Mouse (Mus musculus) CD4-positive helper T cell, adult 2 months (primary cell): ENCODE data around the gene Dcaf5.

Experiments
- DNase-seq: peaks from one replicate; pipeline ENCODE4 v3.0.0-alpha.2; 2012; ENCODE audit warnings: low read depth, missing footprints, low spot score

Gene Dcaf5

DNA sequence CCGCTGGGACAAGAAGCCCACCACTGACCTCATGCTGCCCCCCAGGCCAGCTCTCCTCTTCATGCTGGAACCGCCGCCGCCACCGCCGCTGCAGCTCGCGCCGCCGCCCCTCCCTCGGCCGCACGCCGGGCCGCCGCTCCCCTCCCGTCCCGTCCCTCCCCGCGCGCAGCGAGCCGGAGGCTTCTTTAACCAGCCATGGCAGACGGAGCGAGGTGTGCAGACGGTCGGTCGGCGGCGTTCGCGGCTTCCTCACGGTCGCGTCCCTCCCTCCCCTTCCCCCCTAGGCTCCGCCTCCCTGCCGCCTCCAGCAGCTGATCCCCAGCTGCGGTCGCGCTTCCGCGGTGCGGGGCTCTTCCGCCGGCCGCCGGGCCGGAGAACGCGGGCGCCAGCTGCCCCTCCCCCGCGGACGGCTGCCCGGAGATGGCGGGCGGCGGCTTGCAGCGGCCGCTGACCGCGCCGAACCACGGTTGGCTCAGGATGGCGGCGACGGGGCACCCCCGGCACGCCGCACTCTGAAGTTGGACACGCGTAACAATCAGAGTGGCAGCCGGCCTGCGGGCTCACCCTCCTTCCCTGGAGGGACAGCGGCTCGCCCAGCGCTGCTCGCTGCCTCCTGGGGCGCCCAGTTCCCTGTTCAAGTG, at the start of gene Dcaf5:
TSS of gene Dcaf5 (minus strand) at position 266 of the 641 bp plus-strand sequence.
- DNase-seq = peak; percentile 88

DNA sequence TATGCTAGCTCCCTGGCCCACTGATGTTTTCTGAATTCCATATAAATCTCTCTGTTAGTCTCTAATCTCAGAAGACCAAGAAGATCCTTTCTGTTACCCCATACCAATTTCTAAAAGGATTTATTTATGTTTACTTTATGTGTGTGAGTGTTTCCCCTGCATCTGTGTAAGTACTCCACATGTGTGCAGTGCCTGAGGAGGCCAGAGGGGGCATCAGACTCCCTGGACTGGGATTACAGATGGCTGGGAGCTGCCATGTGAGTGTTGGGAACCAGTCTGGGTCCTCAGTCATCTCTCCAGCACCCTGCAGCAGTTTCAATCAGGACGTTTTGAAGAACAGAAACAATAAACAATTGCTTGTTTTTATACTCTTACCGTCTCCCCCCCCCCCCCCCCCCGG, 47.0 kb upstream of the Dcaf5 start:
- DNase-seq = no peak

DNA sequence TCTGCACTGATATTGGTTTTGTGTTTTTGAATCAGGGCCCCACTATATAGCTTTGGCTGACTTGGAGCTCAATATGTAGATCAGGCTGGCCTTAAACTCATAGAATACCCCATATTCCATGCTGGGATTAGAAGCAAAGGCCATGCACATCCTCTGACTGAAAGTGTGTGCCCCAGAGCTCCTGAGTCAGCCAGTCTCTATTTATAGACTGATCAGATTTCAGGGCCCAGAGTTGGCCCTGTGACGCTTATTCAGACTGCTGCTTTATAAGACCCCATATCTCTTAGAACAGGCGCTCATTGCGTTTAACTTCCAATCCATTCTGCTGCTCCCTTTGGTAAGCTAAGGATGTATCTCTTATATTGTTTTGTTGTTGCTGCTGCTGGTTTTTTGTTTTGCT, 43.6 kb upstream of the Dcaf5 start:
- DNase-seq = no peak

DNA sequence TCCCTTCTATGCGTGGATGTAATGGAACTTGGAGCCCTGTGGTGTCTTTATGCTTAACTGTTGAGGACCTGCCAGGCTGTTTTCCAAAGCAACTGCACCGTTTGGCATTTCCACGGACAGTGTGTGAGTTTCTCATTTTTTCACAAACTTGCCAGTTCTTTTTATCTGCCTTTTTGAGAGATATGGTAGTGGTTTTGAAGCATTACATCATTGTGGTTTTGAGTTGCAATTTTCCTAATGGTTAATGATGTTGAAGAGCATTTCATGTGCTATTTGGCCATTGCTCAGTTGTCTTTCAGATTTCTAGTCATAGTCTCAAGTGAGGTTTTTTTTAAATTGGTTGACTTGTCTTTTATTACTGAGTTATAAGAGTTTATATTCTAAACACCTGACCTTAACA, 37.3 kb upstream of the Dcaf5 start:
- no peak for DNase-seq

DNA sequence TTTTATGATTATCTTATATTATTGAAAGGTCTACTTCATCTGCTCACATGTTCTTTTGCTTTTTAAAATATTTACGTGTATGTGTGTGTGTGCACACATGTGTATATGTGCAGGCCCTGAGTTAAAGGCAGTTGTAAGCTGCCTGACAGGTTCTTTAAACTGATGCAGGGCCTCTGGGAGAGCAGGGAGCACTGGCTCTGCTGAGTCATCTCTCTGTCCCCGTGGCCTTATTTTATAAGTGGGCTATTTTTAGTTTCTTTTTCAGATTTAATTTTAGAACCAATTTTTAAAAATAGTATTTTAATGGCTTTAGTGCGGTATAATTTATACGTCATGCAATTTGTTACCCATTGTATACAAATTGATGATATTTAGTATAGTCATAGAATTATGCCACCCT, 35.5 kb upstream of the Dcaf5 start:
- DNase-seq = no peak

DNA sequence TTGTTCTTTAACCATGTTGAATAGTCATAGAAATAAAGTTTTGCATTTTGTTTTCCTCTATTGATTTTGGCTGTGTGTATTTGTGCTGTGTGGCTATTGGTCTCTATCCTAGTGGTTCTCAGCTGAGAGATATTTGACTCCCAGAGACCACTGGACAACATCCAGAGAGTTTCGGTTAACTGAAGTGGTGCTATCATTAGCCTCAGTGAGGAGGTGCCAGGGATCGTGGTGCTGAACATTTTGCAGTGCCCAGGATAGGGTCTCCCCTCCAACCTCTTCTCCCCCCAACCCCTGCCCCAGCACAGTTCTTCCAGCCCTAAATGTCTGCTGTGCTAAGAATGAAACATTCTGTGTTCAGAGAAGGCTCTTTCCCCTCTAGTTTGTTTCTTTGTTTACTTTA, 33.8 kb upstream of the Dcaf5 start:
- no peak for DNase-seq

DNA sequence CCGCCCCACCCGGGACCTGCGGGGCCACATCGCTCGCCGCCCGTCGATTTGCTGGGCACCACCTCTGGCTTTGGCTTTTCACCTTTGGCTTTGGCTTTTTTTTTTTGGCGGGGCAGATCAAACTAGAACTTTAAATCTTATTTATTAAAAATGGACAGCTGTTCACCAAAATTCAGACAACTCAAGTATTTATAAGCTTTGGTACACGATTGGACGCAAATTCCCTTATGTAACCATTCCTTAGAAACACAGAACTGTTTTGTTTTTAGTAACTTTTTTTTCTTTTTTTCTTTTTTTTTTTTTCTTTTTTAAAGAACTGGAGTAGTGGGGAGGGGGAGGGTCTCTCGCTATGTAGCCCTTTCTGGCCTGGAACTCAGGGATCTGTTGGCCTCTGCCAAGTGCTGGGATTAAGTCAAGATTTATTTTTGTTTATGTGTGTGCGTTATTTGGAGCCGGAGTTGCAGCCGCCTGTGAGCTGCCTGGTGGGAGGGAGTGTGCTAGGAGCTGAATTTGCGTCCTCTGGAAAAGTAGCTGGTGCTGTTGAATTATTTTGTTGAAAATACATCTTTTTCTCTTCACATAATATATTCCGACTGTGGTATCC, 27.4 kb upstream of the Dcaf5 start:
- no peak for DNase-seq

DNA sequence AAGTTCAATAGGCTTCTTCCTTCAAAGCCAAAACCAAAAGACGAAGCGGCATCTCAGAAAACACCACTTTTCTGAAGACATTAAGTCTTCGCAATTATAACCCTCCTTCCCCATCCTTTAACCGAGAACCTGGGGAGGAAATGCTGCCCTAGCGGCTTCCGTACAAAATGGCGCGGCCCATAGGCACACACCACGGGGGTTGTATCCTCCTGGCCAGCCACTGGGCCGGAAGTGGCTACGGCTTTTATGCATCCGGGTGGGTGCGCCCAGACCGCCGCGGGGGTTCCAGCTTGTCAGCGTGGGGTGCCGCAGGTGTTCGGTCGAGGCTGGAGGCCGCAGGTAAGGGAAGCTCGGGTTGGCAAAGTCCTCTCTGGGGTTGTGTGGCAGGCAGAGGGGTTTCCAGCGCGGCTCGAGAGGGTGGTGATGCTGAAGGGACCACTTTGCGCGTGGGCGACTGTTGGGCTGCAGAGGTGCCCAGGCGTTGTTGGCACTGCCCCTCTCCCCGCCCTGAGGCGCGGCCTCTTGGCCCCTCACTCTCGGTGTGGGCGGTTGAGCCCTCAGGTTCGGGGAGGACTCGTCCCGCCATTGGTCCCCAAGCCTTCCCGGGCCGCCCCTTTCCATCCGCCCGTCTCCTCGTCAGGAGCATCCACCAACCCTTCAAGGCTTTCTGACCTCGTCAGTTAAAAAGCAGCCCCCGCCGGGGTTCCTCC, 26.7 kb upstream of the Dcaf5 start, which contains the start of gene Exd2:
TSS of gene Exd2 (plus strand) at position 154 of the 710 bp plus-strand sequence.
- DNase-seq = peak; percentile 89

DNA sequence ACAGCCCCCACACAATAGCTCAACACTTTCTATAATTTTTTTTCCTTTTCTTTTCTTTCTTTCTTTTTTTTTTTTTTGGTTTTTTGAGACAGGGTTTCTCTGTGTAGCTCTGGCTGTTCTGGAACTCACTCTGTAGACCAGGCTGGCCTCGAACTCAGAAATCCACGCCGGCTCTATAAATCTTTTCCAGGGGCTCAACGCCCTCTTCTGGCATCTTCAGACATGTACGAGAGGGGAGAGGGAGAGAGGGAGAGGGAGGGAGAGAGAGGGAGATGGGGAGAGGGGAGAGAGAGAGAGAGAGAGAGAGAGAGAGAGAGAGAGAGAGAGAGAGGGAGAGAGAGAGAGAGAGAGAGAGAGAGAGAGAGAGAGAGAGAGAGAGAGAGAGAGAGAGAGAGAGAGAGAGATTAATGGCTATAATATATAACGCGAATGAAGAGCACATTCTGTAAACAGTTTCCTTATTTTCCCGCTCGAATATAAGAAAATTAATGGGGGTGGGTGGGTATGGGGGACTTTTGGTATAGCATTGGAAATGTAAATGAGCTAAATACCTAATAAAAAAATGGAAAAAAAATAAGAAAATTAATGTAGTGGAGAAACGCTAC, 26.0 kb upstream of the Dcaf5 start:
- peak; percentile 36 for DNase-seq

DNA sequence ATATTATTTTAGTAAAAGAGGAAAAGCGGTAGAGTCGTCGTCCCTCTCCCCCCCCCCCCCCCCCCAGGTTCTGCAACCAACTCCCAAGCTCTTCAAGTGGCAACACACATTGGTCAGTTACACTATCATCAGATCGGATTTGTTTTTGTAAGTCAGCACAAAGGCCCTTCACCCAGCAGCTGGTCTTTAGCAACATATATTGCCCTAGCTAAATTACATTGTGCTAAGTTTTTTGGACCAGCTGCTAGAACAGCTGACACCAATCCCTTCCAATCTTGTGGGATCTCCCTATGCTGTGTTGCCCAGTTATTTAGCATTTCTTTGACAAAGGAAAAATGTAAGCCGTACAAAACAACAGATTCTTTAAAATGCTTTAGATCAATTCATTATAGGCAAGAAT, 21.6 kb upstream of the Dcaf5 start:
- DNase-seq = no peak

DNA sequence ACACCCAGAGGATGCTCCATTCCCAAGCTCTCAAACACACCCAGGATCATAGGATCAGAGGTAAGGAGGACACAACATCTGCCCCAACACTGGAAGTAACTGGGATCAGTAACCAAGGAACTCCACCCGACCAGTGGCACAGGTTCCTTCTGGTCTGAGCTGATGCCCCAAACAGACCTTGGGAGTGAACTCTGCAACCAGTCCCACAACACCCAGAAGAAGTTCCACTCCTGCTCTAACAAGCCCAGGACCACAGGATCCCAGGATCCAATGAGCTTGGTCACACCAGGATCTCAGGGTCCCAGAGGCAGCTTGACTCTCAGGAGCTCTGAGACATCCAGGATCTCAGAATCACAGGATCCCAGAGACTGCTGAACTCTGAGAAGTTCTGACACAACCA, 17.1 kb upstream of the Dcaf5 start:
- DNase-seq = no peak

DNA sequence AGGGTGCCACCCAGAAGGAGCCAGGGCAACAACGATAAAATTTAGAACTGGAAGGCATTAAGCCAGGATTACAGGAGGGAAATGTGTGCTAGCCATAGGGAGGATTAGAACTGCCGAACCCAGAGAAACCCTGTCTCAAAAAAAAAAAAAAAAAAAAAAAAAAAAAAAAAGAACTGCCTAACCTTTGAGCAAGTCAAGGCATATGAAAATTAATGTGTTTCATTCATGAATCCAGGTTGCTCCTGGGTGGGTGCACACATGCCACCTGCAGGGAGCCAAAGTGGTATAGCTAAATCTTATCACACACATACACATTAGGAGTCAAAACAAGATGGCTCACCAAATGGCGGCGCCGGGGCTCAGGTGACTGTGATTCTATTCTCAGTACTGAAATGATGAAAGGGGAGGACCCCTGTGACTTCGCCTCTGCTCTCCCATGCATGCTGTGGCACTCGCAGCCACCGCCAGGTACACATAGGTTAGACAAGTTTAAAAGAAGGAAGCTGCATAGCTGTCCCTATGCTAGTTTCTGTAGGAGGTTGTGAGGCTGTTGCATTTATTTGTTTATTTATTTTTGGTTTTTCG, 8.2 kb upstream of the Dcaf5 start:
- DNase-seq = no peak

DNA sequence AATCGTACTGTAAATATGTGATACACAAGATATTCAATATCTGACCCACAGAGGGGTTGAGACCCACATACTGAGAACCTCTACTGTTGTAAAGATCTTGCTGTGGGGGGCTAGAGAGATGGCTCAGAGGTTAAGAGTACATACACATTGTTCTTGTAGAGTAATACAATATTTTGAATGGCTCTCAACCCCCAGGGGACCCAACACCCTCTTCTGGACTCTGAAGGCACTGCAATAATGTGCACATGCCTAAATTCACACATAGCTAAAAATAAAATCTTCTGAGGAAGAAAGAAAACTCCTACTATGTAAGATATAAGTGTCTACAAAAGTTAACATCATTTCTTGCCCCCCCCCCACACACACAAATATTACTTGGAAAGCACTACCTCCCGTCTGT, 4.6 kb upstream of the Dcaf5 start:
- peak; percentile 32 for DNase-seq

DNA sequence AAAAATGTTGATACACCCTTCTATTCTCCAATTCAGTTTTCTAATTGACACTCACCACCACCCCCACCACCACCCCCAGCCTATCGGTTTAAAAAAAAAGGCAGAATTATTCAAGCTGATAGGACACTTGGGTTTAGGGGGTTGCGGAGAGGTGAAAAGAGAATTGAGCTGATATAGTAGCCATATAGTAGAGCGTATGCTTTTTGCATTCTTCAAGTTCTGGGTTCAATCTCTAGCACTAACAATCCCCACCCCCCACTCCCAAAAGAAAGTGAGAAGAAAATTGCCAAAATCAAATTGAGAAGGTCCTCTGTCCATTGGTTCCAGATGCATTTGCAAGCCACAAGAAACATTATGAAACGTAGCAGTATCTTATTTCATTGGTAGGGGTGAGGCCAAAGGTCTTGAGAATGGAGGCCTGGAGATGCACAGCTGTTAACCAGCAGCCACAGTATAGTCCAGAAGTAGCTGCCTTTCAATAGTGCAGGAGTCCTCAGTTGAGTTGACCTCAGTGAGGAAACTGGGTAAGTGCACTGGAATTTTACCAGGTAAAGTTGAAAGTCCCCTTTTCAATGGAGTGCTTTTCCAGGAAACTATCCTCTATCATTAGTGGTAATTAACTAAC, 762 bp upstream of the Dcaf5 start:
- DNase-seq = no peak

DNA sequence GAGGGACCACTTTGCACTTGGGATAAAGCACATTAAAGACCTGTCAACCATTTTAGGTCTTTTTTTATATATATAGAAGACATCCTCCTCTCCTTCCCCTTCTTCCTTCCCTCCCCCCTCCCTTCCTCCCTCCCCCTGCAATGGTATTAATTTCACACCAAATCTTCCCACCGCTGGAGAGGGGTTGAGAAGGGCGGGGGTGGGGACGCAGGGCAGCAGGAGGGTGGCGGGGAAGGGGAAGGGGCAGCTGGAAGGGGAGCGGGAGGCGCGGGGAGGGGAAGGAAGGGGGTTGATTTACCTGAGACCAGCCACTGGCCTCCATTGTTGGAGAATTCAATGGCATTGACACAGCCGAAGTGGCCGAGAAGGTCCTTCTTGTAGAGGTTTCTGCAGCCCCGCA, 514 bp downstream of the Dcaf5 start:
- DNase-seq = peak; percentile 60

DNA sequence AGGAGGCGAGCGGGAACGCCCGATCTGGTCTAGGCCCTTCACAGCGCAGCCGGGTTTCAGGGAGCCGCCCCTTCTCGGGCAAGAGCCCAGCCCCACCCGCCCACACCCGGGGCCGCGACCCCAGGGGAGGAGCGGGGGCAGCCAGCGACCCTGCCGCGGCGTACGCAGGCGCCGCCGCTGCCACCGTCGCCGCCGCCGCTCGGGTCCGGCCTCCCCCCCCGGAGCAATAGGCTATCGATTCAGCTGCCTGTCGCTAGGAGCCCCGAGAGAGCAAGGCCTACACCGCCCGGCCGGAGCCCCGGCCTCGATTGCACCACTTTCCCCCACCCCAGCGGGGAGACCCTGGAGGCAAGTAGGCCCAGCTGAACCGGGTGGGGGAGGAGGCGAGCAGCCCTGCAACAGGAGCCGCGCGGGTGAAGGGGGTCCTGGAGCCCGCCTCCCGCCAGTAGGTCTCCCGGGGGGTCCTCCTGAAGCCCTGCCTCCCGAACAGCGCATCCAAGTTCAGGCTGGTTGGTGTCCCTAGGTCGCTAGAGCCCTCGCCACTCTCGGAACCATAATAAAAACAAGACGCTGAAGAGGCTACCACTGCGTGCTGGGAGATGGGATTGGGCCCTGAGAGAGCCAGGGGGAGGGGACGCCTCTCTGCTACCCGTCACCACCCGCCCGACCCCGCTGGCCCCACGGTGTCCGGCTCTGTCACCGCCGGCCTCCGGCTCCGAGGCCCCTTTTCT, 1.3 kb downstream of the Dcaf5 start:
- peak; percentile 82 for DNase-seq

DNA sequence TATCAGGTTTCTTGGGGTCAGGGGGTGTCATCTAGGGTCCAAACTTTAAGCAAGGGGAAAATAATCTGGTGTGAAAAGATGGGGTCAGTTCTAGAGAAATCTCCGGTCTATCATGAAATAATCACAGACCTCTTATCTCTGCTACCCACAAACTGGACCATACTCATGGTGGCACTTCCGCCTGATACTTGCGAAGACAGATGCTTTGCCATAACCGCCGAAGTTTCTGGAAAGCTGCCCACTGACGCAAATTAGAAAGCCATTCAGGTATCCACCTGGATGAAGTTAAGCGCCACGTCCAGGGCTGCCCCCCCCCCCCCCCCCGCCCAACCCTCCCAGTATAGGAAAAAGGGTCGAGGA, 1.8 kb downstream of the Dcaf5 start:
- no peak for DNase-seq

DNA sequence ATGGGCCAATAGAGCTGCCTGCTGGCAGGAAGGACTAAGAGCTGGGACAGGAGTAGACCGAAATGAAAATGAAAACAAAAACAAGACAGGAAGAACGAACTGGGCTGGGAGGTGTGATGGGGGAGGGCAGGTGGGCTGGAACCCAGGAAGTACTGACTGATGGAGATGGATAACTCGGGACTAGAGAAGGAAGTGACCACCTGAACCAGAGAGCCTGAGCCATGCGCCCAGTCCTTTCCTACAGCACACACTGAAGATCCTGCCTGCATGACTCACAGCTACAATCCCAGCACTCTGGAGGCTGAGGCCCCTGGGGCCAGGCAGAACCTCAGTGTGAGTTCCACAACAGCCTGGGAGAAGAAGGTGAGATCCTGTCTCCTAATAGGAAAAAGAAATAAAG, 3.1 kb downstream of the Dcaf5 start:
- DNase-seq = peak; percentile 64

DNA sequence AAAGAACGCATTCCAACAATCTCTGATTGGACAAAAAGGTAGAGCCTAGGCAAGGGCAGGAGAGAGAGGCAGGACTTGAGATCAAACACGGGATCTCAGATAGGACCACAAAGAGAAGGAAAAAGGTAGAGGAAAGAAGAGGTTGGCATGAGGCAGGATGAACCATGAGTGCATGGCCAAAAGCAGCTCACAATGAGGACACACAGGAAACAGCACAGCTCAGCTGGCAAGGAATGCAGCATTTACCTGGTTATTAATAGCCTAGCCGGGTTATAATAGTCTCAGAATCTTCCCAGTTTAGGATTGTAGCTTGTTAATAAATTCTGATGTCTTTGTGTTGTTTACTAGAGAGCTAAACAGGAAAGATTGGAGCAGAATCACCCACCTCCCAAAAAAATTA, 8.7 kb downstream of the Dcaf5 start:
- DNase-seq = no peak

DNA sequence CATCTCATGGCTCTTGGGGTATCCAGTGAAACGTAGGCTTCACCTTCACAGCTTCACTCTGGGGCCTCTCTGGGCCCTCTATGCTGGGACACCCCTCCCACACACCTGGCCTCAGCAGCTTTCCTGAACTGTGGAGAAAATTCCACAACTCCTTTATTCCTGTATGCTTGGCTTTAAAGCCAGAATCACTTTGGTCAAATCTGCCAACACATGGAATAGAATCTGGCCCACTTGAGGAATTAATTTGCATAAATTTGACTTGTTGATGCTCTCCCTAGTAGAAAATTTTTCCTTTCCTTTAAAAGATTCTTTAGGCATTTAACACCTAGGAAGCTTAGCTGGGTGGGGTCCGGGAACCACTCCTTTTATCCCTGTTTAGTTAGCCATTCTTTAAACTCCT, 21.3 kb downstream of the Dcaf5 start:
- DNase-seq = no peak

DNA sequence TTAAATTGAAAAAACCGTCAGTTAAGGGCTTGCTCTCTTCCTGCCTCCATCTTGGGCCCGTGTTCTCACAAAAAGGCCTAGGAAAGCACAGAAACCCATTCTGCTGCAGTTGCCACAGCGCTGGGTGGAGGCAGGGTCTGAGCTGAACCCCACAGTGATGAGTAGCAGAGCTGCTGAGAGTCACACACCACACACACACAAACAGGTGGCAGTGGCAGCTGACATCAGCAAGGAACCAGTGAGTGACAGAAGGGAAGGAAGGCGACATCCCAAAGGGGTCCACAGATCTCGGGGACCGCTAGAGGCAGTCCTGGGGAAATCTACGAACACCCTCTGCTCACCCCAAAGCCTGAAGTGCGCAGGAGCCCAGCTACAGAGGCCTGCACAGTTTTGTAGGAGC, 25.5 kb downstream of the Dcaf5 start:
- DNase-seq = no peak
